ENCODE assay signal across 8 mouse cellular contexts in genomic region chr10:127310523-127311475, GRCm38 (mm10). TPM values are rescaled to one million over a fixed set of nuclear protein-coding genes. Genes with fewer than 3 reads are reported as not detected.
DNase-seq lines count a peak whose midpoint lies in the region; ATAC-seq and TF ChIP-seq lines count a peak whose summit lies in the region.

No protein-coding gene starts in this region.

- TF ChIP-seq CTCF in MEL (IDR thresholded peaks at IDR 0.05 in 2 of 3, conservative IDR thresholded peaks at IDR 0.05 in 1 of 3; ENCODE audit: control insufficient read depth in 1 of 3, insufficient read depth in 1 of 3, low read depth in 2 of 3, low read length in 3 of 3, poor library complexity in 1 of 3, severe bottlenecking in 1 of 3) = no peak

- H3K4me2 ChIP-seq in heart, embryonic 13.5 days = peak overlapping the region; percentile 93
- H3K4me2 ChIP-seq in limb, embryonic 13.5 days (replicated peaks) = peak overlapping the region; percentile 83
- peak overlapping the region; percentile 88 for H3K4me2 ChIP-seq in neural tube, embryonic 13.5 days

- WGBS in heart, embryonic 13.5 days = 33% methylated on average over 23 of the region's 23 CpGs
- WGBS in forebrain, embryonic 10.5 days = 40% methylated on average over 23 of the region's 23 CpGs
- 33% methylated on average over 23 of the region's 23 CpGs for WGBS in limb, embryonic 13.5 days
- WGBS in neural tube, embryonic 13.5 days = 38% methylated on average over 23 of the region's 23 CpGs

- peak overlapping the region; percentile 92 for H3K9ac ChIP-seq in heart, embryonic 13.5 days
- H3K9ac ChIP-seq in MEL (ENCODE audit: control insufficient read depth, low read depth, low read length, poor library complexity, severe bottlenecking) = peak overlapping the region; percentile 95
- peak overlapping the region; percentile 79 for H3K9ac ChIP-seq in limb, embryonic 13.5 days
- H3K9ac ChIP-seq in neural tube, embryonic 13.5 days = peak overlapping the region; percentile 89

- H3K79me2 ChIP-seq in MEL (ENCODE audit: control insufficient read depth, insufficient read depth, low read length, poor library complexity) = peaks cover 29% of the 10 kb centered on the region

- peaks cover 19% of the 10 kb centered on the region for H3K4me1 ChIP-seq in heart, embryonic 13.5 days
- peaks cover 3 to 16% of the 10 kb centered on the region in 2 experiments; a peak in 3 of 4 replicates for H3K4me1 ChIP-seq in MEL (ENCODE audit: control insufficient read depth in 1 of 2, insufficient read depth in 2 of 2, low read length in 2 of 2)
- peaks cover 13% of the 10 kb centered on the region for H3K4me1 ChIP-seq in forebrain, embryonic 10.5 days
- H3K4me1 ChIP-seq in limb, embryonic 13.5 days = peaks cover 10% of the 10 kb centered on the region
- peaks cover 11% of the 10 kb centered on the region for H3K4me1 ChIP-seq in neural tube, embryonic 13.5 days (replicated peaks)

- no peaks in the 10 kb centered on the region for H3K27me3 ChIP-seq in heart, embryonic 13.5 days (replicated peaks)
- no peaks in the 10 kb centered on the region for H3K27me3 ChIP-seq in MEL (ENCODE audit: control insufficient read depth in 1 of 2, insufficient read depth in 2 of 2, low read length in 2 of 2)
- no peaks in the 10 kb centered on the region for H3K27me3 ChIP-seq in forebrain, embryonic 10.5 days (ENCODE audit: poor library complexity, severe bottlenecking)
- H3K27me3 ChIP-seq in limb, embryonic 13.5 days = no peaks in the 10 kb centered on the region
- H3K27me3 ChIP-seq in neural tube, embryonic 13.5 days = no peaks in the 10 kb centered on the region

- H3K36me3 ChIP-seq in heart, embryonic 13.5 days = peaks cover 42% of the 10 kb centered on the region
- H3K36me3 ChIP-seq in MEL (ENCODE audit: control insufficient read depth in 1 of 2, insufficient read depth in 2 of 2, low read length in 2 of 2) = peaks cover 13 to 18% of the 10 kb centered on the region in 2 experiments
- H3K36me3 ChIP-seq in forebrain, embryonic 10.5 days (replicated peaks) = peaks cover 45% of the 10 kb centered on the region
- H3K36me3 ChIP-seq in limb, embryonic 13.5 days = peaks cover 36% of the 10 kb centered on the region
- H3K36me3 ChIP-seq in neural tube, embryonic 13.5 days = peaks cover 36% of the 10 kb centered on the region

- peak; percentile 21; the same call in 1 of the 2 replicates for ATAC-seq in heart, embryonic 13.5 days (ENCODE audit: extremely low read depth, insufficient number of reproducible peaks, low FRiP score, low TSS enrichment)
- ATAC-seq in limb, embryonic 13.5 days (ENCODE audit: low FRiP score, low read depth) = peak; percentile 45
- peak; percentile 37 for ATAC-seq in neural tube, embryonic 13.5 days (ENCODE audit: low read depth)

- no peak for TF ChIP-seq POLR2A in MEL (IDR thresholded peaks at IDR 0.05; ENCODE audit: control insufficient read depth in 1 of 2, insufficient read depth in 1 of 2, low read depth in 1 of 2, low read length in 2 of 2, poor library complexity in 1 of 2)

- peak overlapping the region; percentile 69 for H3K27ac ChIP-seq in heart, embryonic 13.5 days (replicated peaks)
- peak overlapping the region; percentile 75 for H3K27ac ChIP-seq in MEL (ENCODE audit: control insufficient read depth, low read depth, low read length)
- H3K27ac ChIP-seq in forebrain, embryonic 10.5 days = peak overlapping the region; percentile 94
- peak overlapping the region; percentile 53 for H3K27ac ChIP-seq in limb, embryonic 13.5 days
- H3K27ac ChIP-seq in neural tube, embryonic 13.5 days (replicated peaks) = peak overlapping the region; percentile 78

- no peak for TF ChIP-seq RAD21 in MEL (IDR thresholded peaks at IDR 0.05; ENCODE audit: low read depth, low read length)

- H3K4me3 ChIP-seq in heart, embryonic 13.5 days = peak overlapping the region; percentile 82
- H3K4me3 ChIP-seq in MEL (ENCODE audit: control insufficient read depth in 1 of 2, insufficient read depth in 1 of 2, low read depth in 2 of 2, low read length in 2 of 2) = peak overlapping the region; percentile 76 to 80
- peak overlapping the region; percentile 84 for H3K4me3 ChIP-seq in forebrain, embryonic 10.5 days
- H3K4me3 ChIP-seq in limb, embryonic 13.5 days = peak overlapping the region; percentile 74
- peak overlapping the region; percentile 79 for H3K4me3 ChIP-seq in neural tube, embryonic 13.5 days

- H3K9me3 ChIP-seq in heart, embryonic 13.5 days = no peaks in the 10 kb centered on the region
- H3K9me3 ChIP-seq in MEL (replicated peaks; ENCODE audit: insufficient read depth, low read length) = no peaks in the 10 kb centered on the region
- H3K9me3 ChIP-seq in forebrain, embryonic 10.5 days = no peaks in the 10 kb centered on the region
- no peaks in the 10 kb centered on the region for H3K9me3 ChIP-seq in limb, embryonic 13.5 days
- no peaks in the 10 kb centered on the region for H3K9me3 ChIP-seq in neural tube, embryonic 13.5 days

- DNase-seq in heart, adult 8-10 months (ENCODE audit: low spot score) = no peak
- DNase-seq in MEL (ENCODE audit: low read depth, low spot score) = peak; percentile 71
- DNase-seq in forebrain, embryonic 10.5 days (ENCODE audit: extremely low spot score, low spot score) = no peak
- no peak for DNase-seq in gastrocnemius, postnatal 4 days (ENCODE audit: low spot score in 2 of 2)
- DNase-seq in urinary bladder, postnatal 10 days (ENCODE audit: low spot score) = no peak

- TF ChIP-seq EP300 in MEL (IDR thresholded peaks at IDR 0.05; ENCODE audit: low read depth in 1 of 2, low read length in 2 of 2) = no peak

TF ChIP-seq in MEL, 35 proteins besides CTCF, POLR2A, EP300 and RAD21 (continues in another document):
- TF ChIP-seq ELF1 (IDR thresholded peaks at IDR 0.05; ENCODE audit: low read depth, low read length) (no peak), POLR2AphosphoS2 (IDR thresholded peaks at IDR 0.05; ENCODE audit: low read length) (no peak)

RNA-seq across cellular contexts. Expression of gene Mars, which starts 0.8 kb away (rescaled TPM):
- polyA plus RNA-seq in heart, embryonic 13.5 days (2015; fragmentation: Nextera tagmentation; extraction: Ambion mirVana) = 84.0 and 86.4 TPM in 2 replicates
- total RNA-seq in heart, adult 8-10 months (2022) = 10 to 100 TPM; 42.1 to 48.8 (median 45.4) TPM
- total RNA-seq in MEL (2012; rRNA removed) = 147 and 162 TPM in 2 replicates
- 100 to 1,000 TPM in 1 of 2 experiments, not detected in 1; 195 TPM for polyA plus RNA-seq in MEL (2012; ENCODE audit: insufficient read depth in 1 of 2, insufficient read length in 2 of 2, low read depth in 1 of 2, low replicate concordance in 2 of 2, missing spikeins in 1 of 2)
- polyA plus RNA-seq in forebrain, embryonic 10.5 days (2016; fragmentation: Nextera tagmentation; extraction: Ambion mirVana) = 191 and 202 TPM in 2 replicates
- polyA plus RNA-seq in limb, embryonic 13.5 days (2015; fragmentation: Nextera tagmentation; extraction: Ambion mirVana) = 118 and 122 TPM in 2 replicates
- 103 and 110 TPM in 2 replicates for polyA plus RNA-seq in neural tube, embryonic 13.5 days (2015; fragmentation: Nextera tagmentation; extraction: Ambion mirVana)
- 10 to 100 TPM; 47.5 to 48.0 TPM for total RNA-seq in gastrocnemius, postnatal 4 days (2021)

RNA-seq across cellular contexts. Expression of gene Arhgap9, which starts 11.0 kb away (rescaled TPM):
- 1.7 and 1.9 TPM in 2 replicates for polyA plus RNA-seq in heart, embryonic 13.5 days (2015; fragmentation: Nextera tagmentation; extraction: Ambion mirVana)
- 1 to 10 TPM; 1.5 to 3.2 (median 3.0) TPM for total RNA-seq in heart, adult 8-10 months (2022)
- total RNA-seq in MEL (2012; rRNA removed) = 24.4 and 27.7 TPM in 2 replicates
- polyA plus RNA-seq in MEL (2012; ENCODE audit: insufficient read depth in 1 of 2, insufficient read length in 2 of 2, low read depth in 1 of 2, low replicate concordance in 2 of 2, missing spikeins in 1 of 2) = 10 to 100 TPM in 1 of 2 experiments, not detected in 1; 41.1 TPM
- 1.5 and 1.7 TPM in 2 replicates for polyA plus RNA-seq in forebrain, embryonic 10.5 days (2016; fragmentation: Nextera tagmentation; extraction: Ambion mirVana)
- polyA plus RNA-seq in limb, embryonic 13.5 days (2015; fragmentation: Nextera tagmentation; extraction: Ambion mirVana) = 5.2 and 5.4 TPM in 2 replicates
- 1.0 and 1.4 TPM in 2 replicates for polyA plus RNA-seq in neural tube, embryonic 13.5 days (2015; fragmentation: Nextera tagmentation; extraction: Ambion mirVana)
- 1 to 10 TPM; 2.8 to 3.9 TPM for total RNA-seq in gastrocnemius, postnatal 4 days (2021)

RNA-seq across cellular contexts. Expression of gene Mbd6, which starts 22.0 kb away (rescaled TPM):
- 12.6 and 12.7 TPM in 2 replicates for polyA plus RNA-seq in heart, embryonic 13.5 days (2015; fragmentation: Nextera tagmentation; extraction: Ambion mirVana)
- total RNA-seq in heart, adult 8-10 months (2022) = 10 to 100 TPM; 17.6 to 25.5 (median 19.5) TPM
- total RNA-seq in MEL (2012; rRNA removed) = 4.2 and 5.0 TPM in 2 replicates
- 10 to 100 TPM in 1 of 2 experiments, not detected in 1; 44.8 TPM for polyA plus RNA-seq in MEL (2012; ENCODE audit: insufficient read depth in 1 of 2, insufficient read length in 2 of 2, low read depth in 1 of 2, low replicate concordance in 2 of 2, missing spikeins in 1 of 2)
- polyA plus RNA-seq in forebrain, embryonic 10.5 days (2016; fragmentation: Nextera tagmentation; extraction: Ambion mirVana) = 9.1 and 11.4 TPM in 2 replicates
- 15.0 and 16.7 TPM in 2 replicates for polyA plus RNA-seq in limb, embryonic 13.5 days (2015; fragmentation: Nextera tagmentation; extraction: Ambion mirVana)
- polyA plus RNA-seq in neural tube, embryonic 13.5 days (2015; fragmentation: Nextera tagmentation; extraction: Ambion mirVana) = 14.5 and 16.7 TPM in 2 replicates
- 10 to 100 TPM; 34.2 to 41.9 TPM for total RNA-seq in gastrocnemius, postnatal 4 days (2021)

RNA-seq across cellular contexts. Expression of gene Gli1, which starts 31.0 kb away (rescaled TPM):
- 0.93 and 1.4 TPM in 2 replicates for polyA plus RNA-seq in heart, embryonic 13.5 days (2015; fragmentation: Nextera tagmentation; extraction: Ambion mirVana)
- total RNA-seq in heart, adult 8-10 months (2022) = 1 to 10 TPM; 1.1 to 1.7 (median 1.3) TPM
- total RNA-seq in MEL (2012; rRNA removed) = 1.3 and 1.4 TPM in 2 replicates
- polyA plus RNA-seq in MEL (2012; ENCODE audit: insufficient read depth in 1 of 2, insufficient read length in 2 of 2, low read depth in 1 of 2, low replicate concordance in 2 of 2, missing spikeins in 1 of 2) = 1 to 10 TPM in 1 of 2 experiments, not detected in 1; 8.0 TPM
- polyA plus RNA-seq in forebrain, embryonic 10.5 days (2016; fragmentation: Nextera tagmentation; extraction: Ambion mirVana) = 7.0 and 7.9 TPM in 2 replicates
- 14.8 and 16.5 TPM in 2 replicates for polyA plus RNA-seq in limb, embryonic 13.5 days (2015; fragmentation: Nextera tagmentation; extraction: Ambion mirVana)
- polyA plus RNA-seq in neural tube, embryonic 13.5 days (2015; fragmentation: Nextera tagmentation; extraction: Ambion mirVana) = 2.2 and 2.9 TPM in 2 replicates
- 10 to 100 TPM in 1 of 2 experiments, 1 to 10 TPM in 1; 9.0 to 11.8 TPM for total RNA-seq in gastrocnemius, postnatal 4 days (2021)

RNA-seq across cellular contexts. Expression of gene Inhbe, which starts 43.4 kb away (rescaled TPM):
- polyA plus RNA-seq in heart, embryonic 13.5 days (2015; fragmentation: Nextera tagmentation; extraction: Ambion mirVana) = 0.06 TPM in 1 of 2 replicates, not detected in the other
- not detected for total RNA-seq in heart, adult 8-10 months (2022)
- not detected in 2 replicates for total RNA-seq in MEL (2012; rRNA removed)
- polyA plus RNA-seq in MEL (2012; ENCODE audit: insufficient read depth in 1 of 2, insufficient read length in 2 of 2, low read depth in 1 of 2, low replicate concordance in 2 of 2, missing spikeins in 1 of 2) = under 1 TPM in 1 of 2 experiments, not detected in 1; 0.03 TPM
- 0.04 TPM in 1 of 2 replicates, not detected in the other for polyA plus RNA-seq in forebrain, embryonic 10.5 days (2016; fragmentation: Nextera tagmentation; extraction: Ambion mirVana)
- 0.04 and 0.05 TPM in 2 replicates for polyA plus RNA-seq in limb, embryonic 13.5 days (2015; fragmentation: Nextera tagmentation; extraction: Ambion mirVana)
- polyA plus RNA-seq in neural tube, embryonic 13.5 days (2015; fragmentation: Nextera tagmentation; extraction: Ambion mirVana) = not detected in 2 replicates
- under 1 TPM in 1 of 2 experiments, not detected in 1; 0.08 TPM for total RNA-seq in gastrocnemius, postnatal 4 days (2021)
